9 mouse cellular contexts compared by ENCODE assay signal in genomic region chr7:64065529-64066247, GRCm38 (mm10).
A peak's percentile ranks its signal among the peaks of the same experiment; 100 is the strongest.
DNase-seq lines count a peak whose midpoint lies in the region; TF ChIP-seq lines count a peak whose summit lies in the region.
"Had no signal": no experiment of that assay in that cellular context is flagged by ENCODE, and none has a peak within 500 bp of the region (broad histone marks: within the 10 kb centered on the region; RNA-seq: fewer than 3 reads in every experiment).

No protein-coding gene starts in this region.

- DNase-seq in kidney, adult 2 months, result peak; percentile 45
- DNase-seq in kidney, adult 11 months, result no peak
- peak; percentile 68 to 77 for DNase-seq in frontal cortex, postnatal 14 days (ENCODE audit: low spot score in 2 of 2)
- peak; percentile 81 to 95 for DNase-seq in left cerebral cortex, postnatal 14 days (ENCODE audit: low spot score in 2 of 2)
- peak; percentile 88 to 90 for DNase-seq in right cerebral cortex, postnatal 36 days (ENCODE audit: low spot score in 2 of 2)
- no peak for DNase-seq in retina, postnatal 1 day
- no peak for DNase-seq in ovary, postnatal 10 days (ENCODE audit: low spot score)
- DNase-seq in embryo, embryonic 11 days, result no peak

- peaks cover 4% of the 10 kb centered on the region; the same call in 1 of the 2 replicates for H3K4me1 ChIP-seq in kidney, adult 2 months (ENCODE audit: control insufficient read depth, insufficient read depth, low read length)
- H3K4me1 ChIP-seq: limb, embryonic 13.5 days had no signal

- no peak for TF ChIP-seq POLR2A in kidney, adult 2 months (IDR thresholded peaks at IDR 0.05; ENCODE audit: low read depth, low read length)

- 86% methylated on average over 23 of the region's 23 CpGs for WGBS in kidney, adult 2 months

- H3K36me3 ChIP-seq in kidney, adult 2 months (ENCODE audit: control insufficient read depth, insufficient read depth, low read length), result no peaks in the 10 kb centered on the region
- H3K36me3 ChIP-seq: limb, embryonic 13.5 days had no signal

- TF ChIP-seq CTCF in kidney, adult 2 months (conservative IDR thresholded peaks at IDR 0.05; ENCODE audit: insufficient read depth, insufficient read length, low read depth, low read length), result no peak

- no peak overlapping the region for H3K4me3 ChIP-seq in kidney, adult 2 months (ENCODE audit: insufficient read depth, low read depth, low read length)
- H3K4me3 ChIP-seq: limb, embryonic 13.5 days had no signal

- H3K27ac ChIP-seq in kidney, adult 2 months (ENCODE audit: insufficient read depth, low read depth, low read length), result no peak overlapping the region
- H3K27ac ChIP-seq: limb, embryonic 13.5 days had no signal

- intact Hi-C loops in left cerebral cortex, postnatal 14 days (cut with DNase I), result loop anchor here (10.0 kb wide), 1 partner anchor 89 kb away; the partner anchor contains the start of gene Trpm1

- no peaks in the 10 kb centered on the region for H3K27me3 ChIP-seq in kidney, adult 2 months (replicated peaks; ENCODE audit: control insufficient read depth, insufficient read depth, low read length)
- H3K27me3 ChIP-seq: limb, embryonic 13.5 days had no signal

Comparison
In these comparisons a context has a peak if more than half of its experiments do, and no peak if none do; other contexts are left out.
1. DNase-seq: peak in kidney, adult 2 months (single experiment), frontal cortex, postnatal 14 days (2 of 2), left cerebral cortex, postnatal 14 days (2 of 2) and right cerebral cortex, postnatal 36 days (2 of 2); none in kidney, adult 11 months (single experiment), retina, postnatal 1 day (single experiment), ovary, postnatal 10 days (single experiment) and embryo, embryonic 11 days (single experiment).